Mouse (Mus musculus): ENCODE data around the gene Cobll1.

Cobll1 gene

GRCm38 (mm10) chr2:65198605-65199004 is 40.6 kb downstream of the Cobll1 start:
- DNase-seq (ENCODE audit: extremely low read depth, low read depth, low spot score): no peak

DNA sequence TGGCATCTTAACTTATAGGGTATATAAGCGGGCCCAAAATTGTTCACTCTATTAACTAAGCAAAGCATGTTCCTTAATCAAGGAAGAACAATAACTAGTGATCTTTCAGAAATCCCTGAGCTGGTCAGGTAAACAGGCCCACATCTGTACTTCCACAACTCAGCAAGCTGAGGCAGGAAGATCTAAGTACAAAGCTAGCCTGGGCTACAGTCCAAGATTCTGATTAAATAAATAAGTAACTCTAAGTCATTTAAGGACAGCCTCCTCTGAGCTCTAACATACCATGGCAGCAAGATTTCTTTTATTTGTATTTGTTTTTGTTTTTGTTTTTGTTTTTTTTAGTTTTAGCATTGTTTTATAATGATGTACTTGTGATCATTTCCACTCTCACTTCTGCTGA is 42.2 kb downstream of the Cobll1 start:
- no peak for DNase-seq (ENCODE audit: extremely low read depth, low read depth, low spot score)

DNA sequence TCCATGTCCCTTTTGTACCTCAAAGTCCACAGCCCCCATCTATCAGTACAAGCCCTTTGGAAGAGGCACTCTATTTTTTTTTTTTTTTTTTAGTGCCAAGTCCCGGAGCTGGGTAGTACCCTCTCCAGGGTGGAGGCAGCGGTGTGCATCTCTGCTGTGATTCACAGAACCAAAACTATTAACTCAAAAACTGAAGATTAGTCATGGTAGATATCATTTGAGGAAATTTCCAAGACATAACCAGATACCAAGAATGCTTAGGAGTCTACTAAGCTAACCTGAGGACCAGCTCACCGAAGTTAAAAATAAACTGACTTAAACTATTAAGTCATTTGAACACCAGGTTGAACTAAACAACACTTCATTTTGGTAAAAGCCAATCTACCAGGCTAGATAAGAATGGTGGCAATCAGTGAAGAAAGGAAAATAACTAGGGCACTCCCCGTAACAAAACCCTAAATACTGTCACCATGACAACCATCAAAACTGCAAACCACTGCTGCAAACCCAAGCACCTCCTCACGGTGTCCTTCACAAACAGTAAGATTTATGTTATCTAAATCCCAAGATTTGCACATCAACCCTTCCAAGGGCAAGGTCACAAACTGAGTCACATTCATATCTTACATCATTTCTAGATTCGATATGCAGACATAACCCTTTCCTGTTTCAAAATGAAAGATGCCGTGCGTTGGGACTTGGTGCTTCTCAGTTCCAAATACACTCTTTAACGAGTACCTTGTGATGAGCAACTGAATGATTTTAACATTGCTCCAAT is 43.8 kb downstream of the Cobll1 start:
- no peak for DNase-seq (ENCODE audit: extremely low read depth, low read depth, low spot score)

- no peak for DNase-seq (ENCODE audit: extremely low read depth, low read depth, low spot score)
Measured at GRCm38 (mm10) chr2:65193091-65193795, 46.0 kb downstream of the Cobll1 start.

GRCm38 (mm10) chr2:65191398-65191797 is 47.8 kb downstream of the Cobll1 start:
- no peak for DNase-seq (ENCODE audit: extremely low read depth, low read depth, low spot score)

- DNase-seq (ENCODE audit: extremely low read depth, low read depth, low spot score): no peak
Measured at GRCm38 (mm10) chr2:65189346-65189745, 49.9 kb downstream of the Cobll1 start.

GRCm38 (mm10) chr2:65188585-65188984 is 50.6 kb downstream of the Cobll1 start:
- no peak for DNase-seq (ENCODE audit: extremely low read depth, low read depth, low spot score)

DNA sequence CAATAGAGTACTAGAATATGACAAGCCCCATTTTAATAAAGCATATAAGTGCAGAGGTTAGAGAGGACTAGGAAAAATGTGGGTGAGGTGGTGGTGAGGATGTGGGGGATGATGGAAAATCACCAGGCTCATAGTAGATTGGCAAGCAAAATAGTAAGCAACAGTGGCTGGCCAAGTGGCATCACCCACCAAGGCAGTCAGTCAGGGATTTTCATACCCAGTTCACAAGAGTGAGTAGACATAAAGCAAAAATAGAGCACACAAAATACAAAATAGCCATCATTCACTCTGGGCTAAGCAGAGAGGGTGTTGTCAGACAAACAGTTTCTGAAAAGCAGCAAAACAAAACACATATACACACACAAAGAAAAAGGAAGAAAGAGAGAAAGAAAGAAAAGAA is 51.6 kb downstream of the Cobll1 start:
- DNase-seq (ENCODE audit: extremely low read depth, low read depth, low spot score): no peak

DNA sequence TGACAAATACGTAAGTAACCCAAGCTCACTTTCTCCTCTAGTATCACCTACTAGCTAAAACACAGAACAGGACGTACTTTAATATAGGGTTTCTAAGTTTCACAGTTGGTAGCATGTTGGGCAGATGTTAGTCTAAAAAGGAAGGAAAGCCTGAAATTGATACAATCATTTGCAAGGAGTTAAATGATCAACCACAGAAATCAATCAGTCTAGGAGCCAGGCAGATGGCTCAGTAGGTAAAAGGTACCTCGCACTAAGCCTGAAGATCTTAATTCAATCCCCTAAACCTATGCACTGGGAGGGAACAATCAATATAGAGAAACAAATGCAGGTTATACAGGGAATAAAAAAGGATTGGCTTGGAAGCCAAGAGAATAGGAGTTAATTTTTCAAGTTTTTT is 52.0 kb downstream of the Cobll1 start:
- DNase-seq (ENCODE audit: extremely low read depth, low read depth, low spot score): no peak

- no peak for DNase-seq (ENCODE audit: extremely low read depth, low read depth, low spot score)
Measured at GRCm38 (mm10) chr2:65182747-65183146, 56.5 kb downstream of the Cobll1 start.

GRCm38 (mm10) chr2:65181736-65182135 is 57.5 kb downstream of the Cobll1 start:
- DNase-seq (ENCODE audit: extremely low read depth, low read depth, low spot score): no peak

- DNase-seq (ENCODE audit: extremely low read depth, low read depth, low spot score): no peak
Measured at GRCm38 (mm10) chr2:65181066-65181716, 58.0 kb downstream of the Cobll1 start.

DNA sequence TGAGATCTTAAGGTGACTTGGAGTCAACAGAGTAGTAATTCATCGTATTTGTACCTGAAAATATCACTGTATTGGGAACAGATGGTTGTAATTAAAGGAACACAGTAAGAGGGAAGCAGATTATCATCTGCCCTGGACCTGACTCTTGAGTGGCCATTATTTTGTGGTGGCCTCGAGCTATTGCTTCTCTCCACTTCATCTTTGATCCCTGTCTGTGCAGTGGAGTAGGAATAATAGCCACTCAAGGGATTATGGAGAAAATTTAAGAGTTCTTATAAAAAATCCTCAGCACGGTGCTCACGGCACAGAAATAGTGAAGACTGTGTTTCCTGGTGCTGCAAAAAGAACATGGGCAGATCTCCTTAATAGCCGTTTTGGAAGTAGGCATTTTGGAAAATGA is 63.6 kb downstream of the Cobll1 start:
- no peak for DNase-seq (ENCODE audit: extremely low read depth, low read depth, low spot score)

GRCm38 (mm10) chr2:65172071-65172470 is 67.1 kb downstream of the Cobll1 start:
- DNase-seq (ENCODE audit: extremely low read depth, low read depth, low spot score): no peak

DNA sequence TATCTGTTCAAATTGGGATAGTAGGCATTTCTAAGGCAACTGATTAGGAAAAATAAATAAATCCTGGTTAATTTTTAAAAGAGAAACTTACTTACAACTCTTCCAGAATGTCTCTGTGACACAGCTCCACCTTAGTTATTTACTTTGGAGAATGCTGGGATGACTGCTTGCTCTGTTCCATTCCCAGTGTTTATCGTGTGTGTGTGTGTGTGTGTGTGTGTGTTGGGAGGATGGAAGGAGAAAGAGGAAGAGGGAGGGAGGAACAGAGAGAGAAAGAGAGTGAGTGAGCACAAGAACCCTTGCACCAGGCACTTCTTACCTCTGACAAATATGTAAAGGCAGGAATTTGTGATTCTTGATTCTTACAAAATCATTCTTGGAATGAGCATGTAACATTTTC is 67.7 kb downstream of the Cobll1 start:
- DNase-seq (ENCODE audit: extremely low read depth, low read depth, low spot score): no peak

- DNase-seq (ENCODE audit: extremely low read depth, low read depth, low spot score): no peak
Measured at GRCm38 (mm10) chr2:65170693-65171456, 68.3 kb downstream of the Cobll1 start.

- no peak for DNase-seq (ENCODE audit: extremely low read depth, low read depth, low spot score)
Measured at GRCm38 (mm10) chr2:65170256-65170655, 68.9 kb downstream of the Cobll1 start.

DNA sequence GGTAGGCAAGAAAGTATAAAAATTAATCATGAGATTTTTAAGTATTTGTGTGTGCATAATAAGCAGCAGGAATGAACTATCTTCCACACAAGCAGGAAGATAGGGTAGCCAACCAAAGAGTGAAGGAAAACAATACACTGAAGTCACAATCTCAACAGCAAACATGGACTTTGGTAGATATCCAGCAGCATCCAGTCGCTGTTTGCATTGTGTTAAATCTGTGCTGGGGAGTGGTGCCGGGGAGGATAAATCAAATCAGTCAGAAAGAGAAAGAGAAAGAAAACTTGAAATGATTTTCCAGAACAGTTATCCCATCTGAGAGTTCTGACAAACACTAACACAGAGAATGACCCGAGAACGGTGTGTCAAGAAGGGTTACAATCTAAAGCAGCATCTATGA is 75.2 kb downstream of the Cobll1 start:
- DNase-seq (ENCODE audit: extremely low read depth, low read depth, low spot score): no peak

GRCm38 (mm10) chr2:65162625-65163024 is 76.6 kb downstream of the Cobll1 start:
- DNase-seq (ENCODE audit: extremely low read depth, low read depth, low spot score): peak; percentile 92

DNA sequence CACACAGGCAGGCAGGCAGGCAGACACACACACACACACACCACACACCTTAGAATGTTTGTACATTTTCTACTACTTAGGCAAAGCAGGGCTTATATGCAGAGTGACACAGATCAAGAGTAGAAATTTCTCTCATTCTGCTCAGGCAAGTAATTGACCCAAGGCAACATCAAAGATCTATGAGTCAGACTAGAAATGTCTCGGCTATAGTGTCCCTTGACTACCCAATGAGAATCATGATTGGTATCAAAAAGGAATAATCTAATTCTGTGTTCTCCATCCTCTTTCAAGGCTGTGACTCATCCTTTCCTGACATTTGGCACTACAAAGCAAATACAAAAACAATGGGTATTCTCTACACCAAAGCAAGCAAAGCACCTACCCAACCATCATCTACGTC is 77.5 kb downstream of the Cobll1 start:
- DNase-seq (ENCODE audit: extremely low read depth, low read depth, low spot score): no peak

GRCm38 (mm10) chr2:65157981-65158651 is 81.1 kb downstream of the Cobll1 start:
- DNase-seq (ENCODE audit: extremely low read depth, low read depth, low spot score): no peak

Data from fat pad, adult 2 months (tissue).